Comparison of ENCODE assay signal across 21 mouse cellular contexts in the genomic region with DNA sequence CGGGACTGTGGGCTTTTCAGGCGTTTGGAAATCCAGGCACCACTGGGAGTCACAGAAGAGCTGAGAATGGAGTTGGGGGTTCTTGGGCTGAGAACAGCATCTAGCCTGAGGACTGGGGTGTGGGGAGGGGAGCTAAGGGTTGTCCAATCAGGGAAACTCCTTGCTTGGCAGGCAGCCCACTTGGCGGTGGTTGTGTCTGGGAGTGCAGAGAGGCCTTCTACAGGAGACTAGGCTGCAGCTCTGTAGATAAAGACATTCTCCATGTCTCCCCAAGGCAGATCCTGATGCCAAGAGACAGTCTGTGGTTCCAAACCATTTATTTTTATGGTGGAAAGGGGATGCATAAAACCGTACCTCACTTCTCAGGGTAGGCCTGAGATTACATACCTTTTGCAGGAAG.
DNase-seq lines count a peak whose midpoint lies in the region; ATAC-seq and TF ChIP-seq lines count a peak whose summit lies in the region.
"Had no signal": no experiment of that assay in that cellular context is flagged by ENCODE, and none has a peak within 500 bp of the region (broad histone marks: within the 10 kb centered on the region; RNA-seq: fewer than 3 reads in every experiment).

No protein-coding gene starts in this region.

- no peaks in the 10 kb centered on the region for H3K36me3 ChIP-seq in hindbrain, postnatal 0 days (ENCODE audit: insufficient read depth, low read length)
- H3K36me3 ChIP-seq in hindbrain, embryonic 16.5 days (ENCODE audit: control insufficient read depth, insufficient read depth, low read length): no peaks in the 10 kb centered on the region
- H3K36me3 ChIP-seq in lung, embryonic 15.5 days: no peaks in the 10 kb centered on the region
- no peaks in the 10 kb centered on the region for H3K36me3 ChIP-seq in hindbrain, embryonic 13.5 days
- H3K36me3 ChIP-seq: embryonic facial prominence, embryonic 12.5 days; forebrain, embryonic 15.5 days; heart, embryonic 12.5 days; limb, embryonic 12.5 days; midbrain, embryonic 10.5 days; neural tube, embryonic 15.5 days had no signal

- no peak overlapping the region for H3K4me2 ChIP-seq in hindbrain, postnatal 0 days (ENCODE audit: low read depth, low read length)
- H3K4me2 ChIP-seq in hindbrain, embryonic 16.5 days (ENCODE audit: low read length): no peak overlapping the region
- H3K4me2 ChIP-seq in lung, embryonic 15.5 days: no peak overlapping the region
- no peak overlapping the region for H3K4me2 ChIP-seq in hindbrain, embryonic 13.5 days
- H3K4me2 ChIP-seq: embryonic facial prominence, embryonic 12.5 days; forebrain, embryonic 15.5 days; heart, embryonic 12.5 days; limb, embryonic 12.5 days; neural tube, embryonic 15.5 days had no signal

- ATAC-seq in hindbrain, postnatal 0 days: peak; percentile 27; the same call in 1 of the 2 replicates
- ATAC-seq in hindbrain, embryonic 16.5 days: no peak
- peak; percentile 65; the same call in 1 of the 2 replicates for ATAC-seq in lung, embryonic 15.5 days (ENCODE audit: borderline replicate concordance, extremely low read depth, low FRiP score, low TSS enrichment)
- no peak for ATAC-seq in hindbrain, embryonic 13.5 days (ENCODE audit: low FRiP score)
- ATAC-seq: forebrain, embryonic 15.5 days; inflammation-experienced regulatory T-cells, adult 6 months had no signal

- peak; percentile 38 to 56 for DNase-seq in cerebellum, postnatal 10 days
- no peak for DNase-seq in cerebellum, adult 11 months
- no peak for DNase-seq in hindbrain, postnatal 0 days (ENCODE audit: low spot score)
- no peak for DNase-seq in lung, postnatal 36 days
- DNase-seq in NIH3T3 (ENCODE audit: low read depth): peak; percentile 55
- DNase-seq: adrenal gland, postnatal 10 days; cerebellum, adult 9-11 months; heart, adult 11 months; kidney, adult 18-20 months; thymus, postnatal 14 days had no signal

- no peak for TF ChIP-seq CTCF in hindbrain, postnatal 0 days (IDR thresholded peaks at IDR 0.05; ENCODE audit: low read depth)

- H3K9ac ChIP-seq in hindbrain, postnatal 0 days (replicated peaks; ENCODE audit: low read length): no peak overlapping the region
- H3K9ac ChIP-seq in hindbrain, embryonic 16.5 days (ENCODE audit: low read depth, low read length): no peak overlapping the region
- H3K9ac ChIP-seq in lung, embryonic 15.5 days: no peak overlapping the region
- H3K9ac ChIP-seq in hindbrain, embryonic 13.5 days: no peak overlapping the region
- H3K9ac ChIP-seq: embryonic facial prominence, embryonic 12.5 days; forebrain, embryonic 15.5 days; heart, embryonic 12.5 days; limb, embryonic 12.5 days; neural tube, embryonic 15.5 days had no signal

- no peak overlapping the region for H3K4me3 ChIP-seq in hindbrain, postnatal 0 days (ENCODE audit: low read length)
- H3K4me3 ChIP-seq in hindbrain, embryonic 16.5 days (ENCODE audit: low read length): no peak overlapping the region
- no peak overlapping the region for H3K4me3 ChIP-seq in lung, embryonic 15.5 days
- H3K4me3 ChIP-seq in hindbrain, embryonic 13.5 days: no peak overlapping the region
- H3K4me3 ChIP-seq: embryonic facial prominence, embryonic 12.5 days; forebrain, embryonic 15.5 days; heart, embryonic 12.5 days; limb, embryonic 12.5 days; midbrain, embryonic 10.5 days; neural tube, embryonic 15.5 days had no signal

- no peaks in the 10 kb centered on the region for H3K27me3 ChIP-seq in hindbrain, postnatal 0 days (ENCODE audit: insufficient read depth, low read length)
- no peaks in the 10 kb centered on the region for H3K27me3 ChIP-seq in hindbrain, embryonic 16.5 days (replicated peaks; ENCODE audit: control insufficient read depth, insufficient read depth, low read length)
- H3K27me3 ChIP-seq in lung, embryonic 15.5 days: no peaks in the 10 kb centered on the region
- H3K27me3 ChIP-seq in hindbrain, embryonic 13.5 days: no peaks in the 10 kb centered on the region
- H3K27me3 ChIP-seq: embryonic facial prominence, embryonic 12.5 days; forebrain, embryonic 15.5 days; heart, embryonic 12.5 days; limb, embryonic 12.5 days; neural tube, embryonic 15.5 days had no signal

- H3K27ac ChIP-seq in hindbrain, postnatal 0 days: no peak overlapping the region
- H3K27ac ChIP-seq in hindbrain, embryonic 16.5 days (ENCODE audit: low read depth, low read length): no peak overlapping the region
- H3K27ac ChIP-seq in lung, embryonic 15.5 days: no peak overlapping the region
- no peak overlapping the region for H3K27ac ChIP-seq in hindbrain, embryonic 13.5 days
- H3K27ac ChIP-seq: embryonic facial prominence, embryonic 12.5 days; forebrain, embryonic 15.5 days; kidney, postnatal 0 days; limb, embryonic 12.5 days; midbrain, embryonic 10.5 days; neural tube, embryonic 15.5 days had no signal

- no peaks in the 10 kb centered on the region for H3K9me3 ChIP-seq in hindbrain, postnatal 0 days (ENCODE audit: low read length)
- H3K9me3 ChIP-seq in hindbrain, embryonic 16.5 days (ENCODE audit: control insufficient read depth, low read length): no peaks in the 10 kb centered on the region
- no peaks in the 10 kb centered on the region for H3K9me3 ChIP-seq in lung, embryonic 15.5 days
- H3K9me3 ChIP-seq in hindbrain, embryonic 13.5 days: no peaks in the 10 kb centered on the region
- H3K9me3 ChIP-seq: embryonic facial prominence, embryonic 12.5 days; forebrain, embryonic 15.5 days; heart, embryonic 12.5 days; limb, embryonic 12.5 days; midbrain, embryonic 10.5 days; neural tube, embryonic 15.5 days had no signal

- H3K4me1 ChIP-seq in hindbrain, postnatal 0 days (ENCODE audit: insufficient read depth, low read length): no peaks in the 10 kb centered on the region
- no peaks in the 10 kb centered on the region for H3K4me1 ChIP-seq in hindbrain, embryonic 16.5 days (ENCODE audit: control insufficient read depth, insufficient read depth, low read depth, low read length)
- no peaks in the 10 kb centered on the region for H3K4me1 ChIP-seq in lung, embryonic 15.5 days
- no peaks in the 10 kb centered on the region for H3K4me1 ChIP-seq in hindbrain, embryonic 13.5 days (replicated peaks)
- H3K4me1 ChIP-seq: embryonic facial prominence, embryonic 12.5 days; forebrain, embryonic 15.5 days; heart, embryonic 12.5 days; limb, embryonic 12.5 days; midbrain, embryonic 10.5 days; neural tube, embryonic 15.5 days had no signal

- WGBS in hindbrain, postnatal 0 days: 74% methylated on average over 4 of the region's 4 CpGs
- 76% methylated on average over 4 of the region's 4 CpGs for WGBS in hindbrain, embryonic 16.5 days
- 57% methylated on average over 4 of the region's 4 CpGs for whole genome bisulfite sequencing in lung, embryonic 15.5 days
- WGBS in hindbrain, embryonic 13.5 days: 90% methylated on average over 4 of the region's 4 CpGs

Comparison
In these comparisons a context has a peak if more than half of its experiments do, and no peak if none do; other contexts are left out.
1. DNase-seq: peak in cerebellum, postnatal 10 days (2 of 2) and NIH3T3 (single experiment); none in cerebellum, adult 11 months (single experiment), hindbrain, postnatal 0 days (single experiment) and lung, postnatal 36 days (single experiment).
2. ATAC-seq: peak in hindbrain, postnatal 0 days (single experiment) and lung, embryonic 15.5 days (single experiment); none in hindbrain, embryonic 16.5 days (single experiment) and hindbrain, embryonic 13.5 days (single experiment).